Mouse (Mus musculus) limb, embryonic 14.5 days (tissue): ENCODE measurements around the gene Fam198b. TPM values are rescaled to one million over a fixed set of nuclear protein-coding genes. Genes with fewer than 3 reads are reported as not detected.

Experiments used
- ATAC-seq: fragments of 200-750 bp; cut with Nextera tagmentation; 2 replicates; pipeline ENCODE4 v1.8.0; 2017; ENCODE audit warnings: low read depth, moderate number of reproducible peaks, moderate TSS enrichment; ENCODE audit not compliant: low FRiP score
- DNase-seq: peaks from one replicate; pipeline ENCODE4 v3.0.0-alpha.2; 2015; ENCODE audit warnings: low spot score
- H3K27ac ChIP-seq: fragments of 300-500 bp; sonication (generic); replicated peaks from 2 replicates; pipeline ENCODE4 v1.5.1; 2014; ENCODE audit warnings: low read depth, mild to moderate bottlenecking, low read length, moderate library complexity, mixed read lengths
- H3K27me3 ChIP-seq: fragments of 300-500 bp; sonication (generic); 2 replicates; pipeline ENCODE4 v1.6.1; 2014; ENCODE audit warnings: low read length, mixed read lengths; ENCODE audit not compliant: control insufficient read depth, insufficient read depth
- H3K36me3 ChIP-seq: fragments of 300-500 bp; sonication (generic); 2 replicates; pipeline ENCODE4 v1.6.1; 2014; ENCODE audit warnings: mild to moderate bottlenecking, low read length, moderate library complexity, mixed read lengths; ENCODE audit not compliant: control insufficient read depth, insufficient read depth
- H3K4me1 ChIP-seq: fragments of 300-500 bp; sonication (generic); 2 replicates; pipeline ENCODE4 v1.6.1; 2014; ENCODE audit warnings: antibody characterized with exemption, low read length, mixed read lengths; ENCODE audit not compliant: control insufficient read depth, insufficient read depth
- H3K4me2 ChIP-seq: fragments of 300-500 bp; sonication (generic); replicated peaks from 2 replicates; pipeline ENCODE4 v1.6.1; 2014; ENCODE audit warnings: low read depth, mild to moderate bottlenecking, low read length, moderate library complexity; ENCODE audit not compliant: severe bottlenecking
- H3K4me3 ChIP-seq: fragments of 300-500 bp; sonication (generic); replicated peaks from 2 replicates; pipeline ENCODE4 v1.5.1; 2014; ENCODE audit warnings: low read length
- H3K9ac ChIP-seq: fragments of 300-500 bp; sonication (generic); 2 replicates; pipeline ENCODE4 v1.6.1; 2014; ENCODE audit warnings: mild to moderate bottlenecking, low read depth, low read length, moderate library complexity; ENCODE audit not compliant: severe bottlenecking
- H3K9me3 ChIP-seq: fragments of 300-500 bp; sonication (generic); 2 replicates; pipeline ENCODE4 v1.6.1; 2016; ENCODE audit warnings: low read length; ENCODE audit not compliant: control insufficient read depth
- POLR2A ChIP-seq: fragments of 200-500 bp; IDR thresholded peaks from 2 replicates; pipeline ENCODE4 v1.8.0; 2012; ENCODE audit warnings: inconsistent platforms, mild to moderate bottlenecking, moderate library complexity, borderline replicate concordance; ENCODE audit not compliant: insufficient read depth, insufficient read length; ENCODE audit errors: extremely low read depth
- WGBS: fragments of 180-500 bp; shearing (Covaris S2); extraction: QIAGEN DNeasy Blood & Tissue Kit; methylation state at CpG from one replicate; pipeline ENCODE4 v1.1.7; 2014; 5-methylcytosine and 5-hydroxymethylcytosine counted together
- polyA plus RNA-seq, 2 experiments: library from polyadenylated mRNA; depleted of rRNA in 1 of 2; stranded (reverse) in 1 of 2; unstranded in 1 of 2; fragments of >200 nt; fragmentation: Nextera tagmentation in 1 of 2; extraction: Ambion mirVana in 1 of 2; gene quantifications; 2 replicates each; pipeline versions ENCODE4 v1.2.1 to v1.2.3; 2012 to 2014

Gene Fam198b
- polyA plus RNA-seq (2012; rRNA removed) (9.5 and 9.6 TPM in 2 replicates), polyA plus RNA-seq (2014; fragmentation: Nextera tagmentation; extraction: Ambion mirVana) (6.5 and 8.1 TPM in 2 replicates)

DNA sequence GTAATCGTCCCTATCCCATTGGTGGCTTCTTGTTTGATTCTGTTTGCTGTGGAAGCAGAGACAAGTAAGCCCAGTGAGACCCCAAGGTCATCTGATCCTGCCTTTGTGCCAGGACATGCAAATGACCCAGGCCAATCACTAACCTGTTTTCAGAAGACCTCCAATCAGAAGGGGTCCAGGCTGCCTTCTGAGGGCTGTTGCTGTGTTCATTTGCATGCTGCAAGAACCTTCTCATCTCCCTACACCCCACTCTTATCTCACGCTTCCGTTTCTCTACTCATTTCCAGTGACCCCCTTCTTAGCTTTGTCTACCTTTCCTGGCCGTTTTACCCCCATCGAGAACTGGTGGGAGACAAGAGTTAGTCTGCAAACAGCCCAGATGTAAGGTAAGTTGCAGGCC, at the start of gene Fam198b:
Fam198b (plus strand) TSS at position 229 of the 400 bp plus-strand sequence.
- ATAC-seq (no peak), DNase-seq (no peak)
- H3K4me3 ChIP-seq: peak within 1 kb of the TSS; percentile 28
- peaks cover 22% of the 10 kb centered on the region for H3K4me1 ChIP-seq
- H3K27ac ChIP-seq: peak within 1 kb of the TSS; percentile 61
- peak within 1 kb of the TSS; percentile 58 for H3K4me2 ChIP-seq
- no peak for TF ChIP-seq POLR2A
- peak within 1 kb of the TSS; percentile 38; the same call in 1 of the 2 replicates for H3K9ac ChIP-seq
- 34% methylated on average over 5 of the region's 5 CpGs for whole genome bisulfite sequencing
- no peaks in the 10 kb centered on the region for H3K9me3 ChIP-seq
- no peaks in the 10 kb centered on the region for H3K27me3 ChIP-seq
- H3K36me3 ChIP-seq: no peaks in the 10 kb centered on the region

DNA sequence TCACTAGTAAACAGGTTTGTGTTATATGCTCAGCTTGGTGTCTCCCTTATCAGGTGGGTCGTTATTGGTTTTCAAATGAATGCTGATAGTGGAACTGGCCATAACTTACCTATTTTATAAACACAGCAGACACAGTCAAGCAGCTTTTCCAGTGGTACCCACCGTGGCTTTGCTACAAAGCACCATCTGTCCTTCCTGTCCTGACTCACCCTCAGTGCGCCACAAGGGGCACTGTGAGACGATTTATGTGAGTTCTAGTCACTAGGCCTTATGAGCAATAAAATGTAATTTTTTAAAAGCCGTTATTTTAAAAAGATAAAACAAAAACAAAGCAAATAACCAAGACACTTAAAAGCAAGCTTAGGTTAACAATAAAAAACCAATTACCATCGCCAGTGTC, 45.6 kb upstream of the Fam198b start:
- H3K4me1 ChIP-seq: no peaks in the 10 kb centered on the region
- no peak overlapping the region for H3K4me3 ChIP-seq
- 50% methylated on average over 6 of the region's 6 CpGs for WGBS
- no peak overlapping the region for H3K9ac ChIP-seq
- H3K9me3 ChIP-seq: no peaks in the 10 kb centered on the region
- H3K36me3 ChIP-seq: no peaks in the 10 kb centered on the region
- no peak for TF ChIP-seq POLR2A
- H3K27me3 ChIP-seq: no peaks in the 10 kb centered on the region
- H3K4me2 ChIP-seq: no peak overlapping the region
- ATAC-seq: no peak
- H3K27ac ChIP-seq: no peak overlapping the region
- no peak for DNase-seq

- WGBS: 74% methylated on average over 6 of the region's 6 CpGs
- no peak overlapping the region for H3K27ac ChIP-seq
- H3K36me3 ChIP-seq: no peaks in the 10 kb centered on the region
- H3K4me1 ChIP-seq: no peaks in the 10 kb centered on the region
- ATAC-seq: no peak
- H3K9ac ChIP-seq: 0 out of 2 replicates have a peak overlapping the region, but pooled peaks have one; percentile 18
- no peaks in the 10 kb centered on the region for H3K9me3 ChIP-seq
- no peak for TF ChIP-seq POLR2A
- peak overlapping the region; percentile 54 for H3K4me3 ChIP-seq
- no peak for DNase-seq
- no peaks in the 10 kb centered on the region for H3K27me3 ChIP-seq
- peak overlapping the region; percentile 69 for H3K4me2 ChIP-seq
Measured at GRCm38 (mm10) chr3:79841475-79841874, 42.9 kb upstream of the Fam198b start.

DNA sequence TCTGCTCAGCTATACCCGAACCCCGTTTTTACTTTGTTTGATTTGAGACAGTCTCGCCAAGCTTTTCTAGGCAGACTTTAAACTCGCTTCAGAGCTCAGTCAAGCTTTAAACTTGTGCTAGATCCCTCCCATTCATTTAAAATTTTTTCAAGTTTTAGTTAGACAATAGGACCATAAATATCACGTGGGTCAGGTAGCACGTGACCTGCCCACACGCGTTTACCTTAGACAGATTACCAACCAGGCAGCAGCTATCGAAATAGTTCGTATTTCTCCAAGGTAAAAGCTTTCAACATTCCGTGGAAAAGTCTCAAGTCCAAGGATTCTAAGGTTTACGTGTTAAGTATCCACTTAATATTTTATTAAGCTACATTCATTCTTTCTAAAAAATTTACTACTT, 42.2 kb upstream of the Fam198b start:
- peak; percentile 88 for DNase-seq
- peak overlapping the region; percentile 54 for H3K4me3 ChIP-seq
- WGBS: 10% methylated on average over 12 of the region's 12 CpGs
- H3K4me1 ChIP-seq: no peaks in the 10 kb centered on the region
- H3K9me3 ChIP-seq: no peaks in the 10 kb centered on the region
- ATAC-seq: peak; percentile 80
- H3K9ac ChIP-seq: peak overlapping the region; percentile 49
- peak overlapping the region; percentile 65; the same call in 1 of the 2 replicates for H3K27ac ChIP-seq
- TF ChIP-seq POLR2A: no peak
- H3K36me3 ChIP-seq: no peaks in the 10 kb centered on the region
- H3K4me2 ChIP-seq: peak overlapping the region; percentile 69
- H3K27me3 ChIP-seq: no peaks in the 10 kb centered on the region

- Histone ChIP-seq H3K27me3 (no peaks in the 10 kb centered on the region), H3K4me2 (peak overlapping the region; percentile 69), H3K9ac (peak overlapping the region; percentile 49), H3K36me3 (no peaks in the 10 kb centered on the region), H3K27ac (peak overlapping the region; percentile 65; the same call in 1 of the 2 replicates), H3K9me3 (no peaks in the 10 kb centered on the region), H3K4me1 (no peaks in the 10 kb centered on the region), H3K4me3 (peak overlapping the region; percentile 54)
- DNase-seq (peak; percentile 84), ATAC-seq (peak; percentile 89)
- under 1% methylated on average over 19 of the region's 19 CpGs for WGBS
- no peak for TF ChIP-seq POLR2A
Measured at GRCm38 (mm10) chr3:79842616-79843016, 41.7 kb upstream of the Fam198b start.

DNA sequence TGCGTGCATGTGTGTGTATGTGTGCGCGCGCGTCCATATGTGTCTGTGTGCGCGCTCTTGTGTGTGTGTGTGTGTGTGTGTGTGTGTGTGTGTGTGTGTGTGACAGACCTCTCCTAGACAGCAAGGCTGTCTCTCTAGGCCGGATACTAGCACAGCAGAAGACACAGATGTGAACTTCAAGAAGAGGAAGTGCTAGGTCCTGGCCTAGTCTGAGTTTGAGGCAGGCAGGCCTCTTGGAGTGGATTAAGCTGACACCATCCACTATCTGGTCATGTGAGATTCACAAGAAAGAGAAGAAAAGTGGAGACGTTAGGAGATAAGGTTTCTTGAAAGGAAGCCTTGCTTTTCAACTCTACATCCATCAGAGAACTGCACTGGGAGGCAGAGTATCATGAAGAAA, 40.3 kb upstream of the Fam198b start:
- Histone ChIP-seq H3K4me1 (no peaks in the 10 kb centered on the region), H3K36me3 (no peaks in the 10 kb centered on the region), H3K4me3 (no peak overlapping the region), H3K9ac (no peak overlapping the region), H3K27ac (no peak overlapping the region), H3K9me3 (no peaks in the 10 kb centered on the region), H3K4me2 (no peak overlapping the region), H3K27me3 (no peaks in the 10 kb centered on the region)
- 89% methylated on average over 9 of the region's 9 CpGs for WGBS
- no peak for DNase-seq
- ATAC-seq: no peak
- no peak for TF ChIP-seq POLR2A
